Mouse (Mus musculus) embryonic fibroblast, embryonic 13.5 days (primary cell): ENCODE results near the gene Ctrc.

Experiments
- CTCF ChIP-seq: IDR thresholded peaks from 2 replicates; pipeline ENCODE4 v1.5.1; 2011; ENCODE audit warnings: mild to moderate bottlenecking, control low read depth, low read length, moderate library complexity, borderline replicate concordance; ENCODE audit not compliant: insufficient read depth
- POLR2A ChIP-seq: IDR thresholded peaks from 2 replicates; pipeline ENCODE4 v1.6.1; 2011; ENCODE audit warnings: low read depth, mild to moderate bottlenecking, control low read depth, low read length, moderate library complexity

DNA sequence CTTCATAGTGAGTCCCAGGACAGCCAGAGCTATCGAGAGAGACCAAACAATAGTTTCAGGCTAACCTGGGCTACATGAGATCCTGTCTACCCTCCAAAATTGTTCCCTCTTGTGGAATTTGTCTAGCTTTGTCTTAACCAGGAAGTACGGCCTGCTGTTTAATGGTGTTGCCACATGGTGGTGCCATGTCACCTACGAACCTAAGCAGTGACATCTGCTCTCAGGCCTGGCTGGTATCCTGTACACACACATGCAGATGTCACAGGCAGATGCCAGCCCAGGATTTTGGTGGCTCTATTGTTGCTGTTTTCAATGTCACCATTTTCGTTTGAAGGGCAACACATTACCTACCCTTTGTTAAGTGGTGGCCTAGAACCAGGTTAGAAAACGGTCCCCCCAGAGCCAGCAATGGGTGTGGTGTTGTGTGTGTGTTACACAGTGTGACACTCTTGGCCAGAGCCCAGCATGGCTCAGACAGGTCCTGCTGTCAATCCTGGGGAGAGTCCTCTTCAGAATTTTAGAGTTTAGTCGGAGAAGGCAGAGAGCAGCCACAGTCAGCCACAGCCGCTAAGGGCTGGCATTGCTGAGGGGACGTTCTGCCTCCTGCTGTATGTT, 36.2 kb downstream of the Ctrc start:
- TF ChIP-seq POLR2A: no peak
- peak; percentile 88; the same call in 1 of the 2 replicates for TF ChIP-seq CTCF
